Comparison of ENCODE assay signal across 8 mouse cellular contexts in the genomic region with DNA sequence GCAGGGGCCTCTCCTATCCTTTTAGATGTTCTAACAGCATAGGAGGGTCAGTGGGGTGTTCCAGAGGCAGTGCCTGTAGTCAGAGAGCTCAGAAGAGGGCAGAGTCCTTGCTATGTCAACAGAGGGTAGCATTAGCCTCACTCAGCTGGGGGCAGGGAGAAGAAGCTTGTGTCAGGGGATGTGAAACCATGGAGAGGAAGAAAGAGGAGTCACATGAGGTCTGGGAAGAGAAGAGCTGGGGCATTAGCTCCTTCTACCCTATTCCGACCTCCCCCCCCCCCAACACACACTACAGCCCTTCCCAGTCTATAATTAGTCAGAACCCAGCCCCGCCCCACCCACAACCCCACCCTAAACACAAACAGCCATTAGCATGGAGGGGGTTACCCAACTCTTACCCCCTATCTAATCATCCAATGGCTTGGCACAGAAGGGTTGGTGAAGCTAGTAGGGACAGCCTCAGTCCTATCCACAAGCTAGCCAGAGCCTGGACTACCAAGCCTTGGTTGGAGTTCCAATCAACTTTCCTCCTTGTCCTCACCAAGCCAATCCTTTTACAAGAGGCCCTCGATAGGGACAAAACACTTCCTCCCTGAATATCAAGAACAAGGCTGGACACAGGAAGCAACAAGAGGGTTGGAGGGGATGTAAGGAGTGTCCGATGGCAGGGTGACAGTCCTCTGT. TPM values are rescaled to one million over a fixed set of nuclear protein-coding genes. Genes with fewer than 3 reads are reported as not detected.
DNase-seq lines count a peak whose midpoint lies in the region; ATAC-seq and TF ChIP-seq lines count a peak whose summit lies in the region.

No protein-coding gene starts in this region.

- TF ChIP-seq EP300 in ES-Bruce4 (IDR thresholded peaks at IDR 0.05; ENCODE audit: insufficient read depth, low read depth, low read length): no peak

- no peaks in the 10 kb centered on the region for H3K9me3 ChIP-seq in ES-Bruce4 (replicated peaks; ENCODE audit: control insufficient read depth, insufficient read depth, low read length, poor library complexity, severe bottlenecking)
- no peaks in the 10 kb centered on the region for H3K9me3 ChIP-seq in heart, embryonic 14.5 days (ENCODE audit: control insufficient read depth, low read length)

- peak; percentile 26 to 30 for DNase-seq in B cell, adult 2 months
- DNase-seq in liver: peak; percentile 40
- DNase-seq in skeletal muscle tissue, adult 2 months (ENCODE audit: low read depth, low spot score): peak; percentile 44
- DNase-seq in frontal cortex, postnatal 36 days (ENCODE audit: low spot score in 2 of 2): no peak

- no peak for TF ChIP-seq CTCF in ES-Bruce4 (IDR thresholded peaks at IDR 0.05; ENCODE audit: low read depth, low read length)

- H3K4me1 ChIP-seq in ES-Bruce4 (ENCODE audit: control insufficient read depth, insufficient read depth, low read length): peaks cover 14% of the 10 kb centered on the region
- peaks cover 67 to 79% of the 10 kb centered on the region in 2 experiments for H3K4me1 ChIP-seq in heart, embryonic 14.5 days (ENCODE audit: control insufficient read depth in 2 of 2, insufficient read depth in 2 of 2, low read length in 2 of 2)

- 51% methylated on average over 4 of the region's 4 CpGs for WGBS in heart, embryonic 14.5 days

- no peak for TF ChIP-seq POLR2A in ES-Bruce4 (IDR thresholded peaks at IDR 0.05; ENCODE audit: insufficient read depth, low read length)

- H3K4me2 ChIP-seq in heart, embryonic 14.5 days (ENCODE audit: low read length): peak overlapping the region; percentile 92

- H3K27ac ChIP-seq in ES-Bruce4 (ENCODE audit: insufficient read depth, low read length): peak overlapping the region; percentile 83
- H3K27ac ChIP-seq in heart, embryonic 14.5 days (replicated peaks in 1 of 2; ENCODE audit: control insufficient read depth in 1 of 2, insufficient read depth in 1 of 2, low read depth in 2 of 2, low read length in 2 of 2): peak overlapping the region; percentile 87 to 96

- peak overlapping the region; percentile 31; the same call in 1 of the 2 replicates for H3K4me3 ChIP-seq in ES-Bruce4 (ENCODE audit: low read depth, low read length)
- H3K4me3 ChIP-seq in heart, embryonic 14.5 days (ENCODE audit: control insufficient read depth in 1 of 2, insufficient read depth in 1 of 2, low read depth in 1 of 2, low read length in 2 of 2): peak overlapping the region in 1 of 2 experiments; percentile 80; a peak in 1 of 4 replicates

- H3K36me3 ChIP-seq in ES-Bruce4 (ENCODE audit: control insufficient read depth, insufficient read depth, low read length, poor library complexity, severe bottlenecking): no peaks in the 10 kb centered on the region
- no peaks in the 10 kb centered on the region for H3K36me3 ChIP-seq in heart, embryonic 14.5 days (ENCODE audit: control insufficient read depth, insufficient read depth, low read length)

- no peak for ATAC-seq in heart, embryonic 14.5 days (ENCODE audit: insufficient number of reproducible peaks, insufficient read depth, low FRiP score, low read depth)
- no peak for ATAC-seq in inflammation-experienced regulatory T-cells, adult 6 months
- no peak for ATAC-seq in erythroblast, adult 5-6 weeks (replicated peaks; ENCODE audit: low FRiP score, poor library complexity, severe bottlenecking)

- 0 out of 2 replicates have a peak overlapping the region, but pooled peaks have one; percentile 81 for H3K9ac ChIP-seq in ES-Bruce4 (ENCODE audit: low read depth, poor library complexity, severe bottlenecking)
- H3K9ac ChIP-seq in heart, embryonic 14.5 days (ENCODE audit: low read length): peak overlapping the region; percentile 82

- no peaks in the 10 kb centered on the region for H3K27me3 ChIP-seq in ES-Bruce4 (ENCODE audit: control insufficient read depth, insufficient read depth, low read length, poor library complexity, severe bottlenecking)
- no peaks in the 10 kb centered on the region for H3K27me3 ChIP-seq in heart, embryonic 14.5 days (ENCODE audit: control insufficient read depth, insufficient read depth, low read length)

RNA-seq across cellular contexts. Expression of gene Plxnb2, which starts 2.9 kb away (rescaled TPM):
- polyA plus RNA-seq in ES-Bruce4 (2011; ENCODE audit: insufficient read depth, insufficient read length, low read depth, missing spikeins): 86.1 and 96.7 TPM in 2 replicates
- 87.4 and 99.3 TPM in 2 replicates for polyA plus RNA-seq in heart, embryonic 14.5 days (2014; fragmentation: Nextera tagmentation; extraction: Ambion mirVana)
- polyA plus RNA-seq in inflammation-experienced regulatory T-cells, adult 6 months (2017; shearing (Covaris generic)): 1 to 10 TPM; 1.0 to 3.7 (median 1.7) TPM
- 9.6 and 14.2 TPM in 2 replicates for total RNA-seq in erythroblast, adult 5-6 weeks (2015; ENCODE audit: low replicate concordance)
- total RNA-seq in erythroblast, adult 5-6 weeks (2017; ENCODE audit: low replicate concordance): 4.9 and 6.9 TPM in 2 replicates

RNA-seq across cellular contexts. Expression of gene Dennd6b, which starts 18.6 kb away (rescaled TPM):
- polyA plus RNA-seq in ES-Bruce4 (2011; ENCODE audit: insufficient read depth, insufficient read length, low read depth, missing spikeins): 9.1 and 10.0 TPM in 2 replicates
- 14.8 and 16.6 TPM in 2 replicates for polyA plus RNA-seq in heart, embryonic 14.5 days (2014; fragmentation: Nextera tagmentation; extraction: Ambion mirVana)
- 10 to 100 TPM in 2 of 3 experiments, 1 to 10 TPM in 1; 3.4 to 16.7 (median 13.6) TPM for polyA plus RNA-seq in inflammation-experienced regulatory T-cells, adult 6 months (2017; shearing (Covaris generic))
- total RNA-seq in erythroblast, adult 5-6 weeks (2015; ENCODE audit: low replicate concordance): not detected in 2 replicates
- 0.84 and 1.7 TPM in 2 replicates for total RNA-seq in erythroblast, adult 5-6 weeks (2017; ENCODE audit: low replicate concordance)

RNA-seq across cellular contexts. Expression of gene Mapk11, which starts 28.3 kb away (rescaled TPM):
- polyA plus RNA-seq in ES-Bruce4 (2011; ENCODE audit: insufficient read depth, insufficient read length, low read depth, missing spikeins): 9.1 and 9.3 TPM in 2 replicates
- polyA plus RNA-seq in heart, embryonic 14.5 days (2014; fragmentation: Nextera tagmentation; extraction: Ambion mirVana): 2.5 and 3.2 TPM in 2 replicates
- 10 to 100 TPM in 2 of 3 experiments, 1 to 10 TPM in 1; 8.2 to 23.6 (median 21.4) TPM for polyA plus RNA-seq in inflammation-experienced regulatory T-cells, adult 6 months (2017; shearing (Covaris generic))
- not detected in 2 replicates for total RNA-seq in erythroblast, adult 5-6 weeks (2015; ENCODE audit: low replicate concordance)
- 0.17 TPM in 1 of 2 replicates, not detected in the other for total RNA-seq in erythroblast, adult 5-6 weeks (2017; ENCODE audit: low replicate concordance)

RNA-seq across cellular contexts. Expression of gene Ppp6r2, which starts 33.6 kb away (rescaled TPM):
- 13.3 and 14.3 TPM in 2 replicates for polyA plus RNA-seq in ES-Bruce4 (2011; ENCODE audit: insufficient read depth, insufficient read length, low read depth, missing spikeins)
- polyA plus RNA-seq in heart, embryonic 14.5 days (2014; fragmentation: Nextera tagmentation; extraction: Ambion mirVana): 21.9 and 22.9 TPM in 2 replicates
- 10 to 100 TPM; 21.5 to 33.7 (median 30.1) TPM for polyA plus RNA-seq in inflammation-experienced regulatory T-cells, adult 6 months (2017; shearing (Covaris generic))
- total RNA-seq in erythroblast, adult 5-6 weeks (2015; ENCODE audit: low replicate concordance): 18.1 and 19.6 TPM in 2 replicates
- 26.2 and 47.5 TPM in 2 replicates for total RNA-seq in erythroblast, adult 5-6 weeks (2017; ENCODE audit: low replicate concordance)

RNA-seq across cellular contexts. Expression of gene Mapk12, which starts 37.2 kb away (rescaled TPM):
- 33.2 and 38.2 TPM in 2 replicates for polyA plus RNA-seq in ES-Bruce4 (2011; ENCODE audit: insufficient read depth, insufficient read length, low read depth, missing spikeins)
- polyA plus RNA-seq in heart, embryonic 14.5 days (2014; fragmentation: Nextera tagmentation; extraction: Ambion mirVana): 21.0 and 23.0 TPM in 2 replicates
- polyA plus RNA-seq in inflammation-experienced regulatory T-cells, adult 6 months (2017; shearing (Covaris generic)): 1 to 10 TPM in 2 of 3 experiments, under 1 TPM in 1; 0.50 to 3.6 (median 2.8) TPM
- not detected in 2 replicates for total RNA-seq in erythroblast, adult 5-6 weeks (2015; ENCODE audit: low replicate concordance)
- not detected in 2 replicates for total RNA-seq in erythroblast, adult 5-6 weeks (2017; ENCODE audit: low replicate concordance)

Comparison
In these comparisons a context has a peak if more than half of its experiments do, and no peak if none do; other contexts are left out.
1. DNase-seq: peak in B cell, adult 2 months (2 of 2), liver (single experiment) and skeletal muscle tissue, adult 2 months (single experiment); none in frontal cortex, postnatal 36 days (0 of 2).
2. RNA of gene Plxnb2, which starts 2.9 kb away (polyA plus RNA-seq): 87.4 to 99.3 TPM in heart, embryonic 14.5 days and 86.1 to 96.7 TPM in ES-Bruce4; 1.0 to 3.7 TPM in inflammation-experienced regulatory T-cells, adult 6 months; every median in the first group is over 10 times any median in the second.